Mouse (Mus musculus): ENCODE measurements around the gene Stk33.

The Stk33 gene

GRCm38 (mm10) chr7:109357877-109358276, 81.0 kb downstream of the Stk33 start:
- DNase-seq (ENCODE audit: low read depth, low spot score): no peak

- DNase-seq (ENCODE audit: low read depth, low spot score): no peak
Measured at GRCm38 (mm10) chr7:109347241-109347640, 91.6 kb downstream of the Stk33 start.

- DNase-seq (ENCODE audit: low read depth, low spot score): no peak
Measured at GRCm38 (mm10) chr7:109331722-109332121, 107.2 kb downstream of the Stk33 start.

GRCm38 (mm10) chr7:109328772-109329171, 110.1 kb downstream of the Stk33 start:
- no peak for DNase-seq (ENCODE audit: low read depth, low spot score)

- no peak for DNase-seq (ENCODE audit: low read depth, low spot score)
Measured at GRCm38 (mm10) chr7:109326813-109327212, 112.1 kb downstream of the Stk33 start.

GRCm38 (mm10) chr7:109325731-109326130, 113.2 kb downstream of the Stk33 start:
- DNase-seq (ENCODE audit: low read depth, low spot score): no peak

- DNase-seq (ENCODE audit: low read depth, low spot score): no peak
Measured at GRCm38 (mm10) chr7:109325169-109325568, 113.7 kb downstream of the Stk33 start.

- DNase-seq (ENCODE audit: low read depth, low spot score): no peak
Measured at GRCm38 (mm10) chr7:109309506-109309905, 129.4 kb downstream of the Stk33 start.

- no peak for DNase-seq (ENCODE audit: low read depth, low spot score)
Measured at GRCm38 (mm10) chr7:109295807-109296206, 143.1 kb downstream of the Stk33 start.

GRCm38 (mm10) chr7:109295351-109295750, 143.5 kb downstream of the Stk33 start:
- DNase-seq (ENCODE audit: low read depth, low spot score): no peak

GRCm38 (mm10) chr7:109290501-109290900, 148.4 kb downstream of the Stk33 start:
- no peak for DNase-seq (ENCODE audit: low read depth, low spot score)

GRCm38 (mm10) chr7:109289106-109289505, 149.8 kb downstream of the Stk33 start:
- DNase-seq (ENCODE audit: low read depth, low spot score): no peak

- no peak for DNase-seq (ENCODE audit: low read depth, low spot score)
Measured at GRCm38 (mm10) chr7:109282106-109282505, 156.8 kb downstream of the Stk33 start.

- DNase-seq (ENCODE audit: low read depth, low spot score): no peak
Measured at GRCm38 (mm10) chr7:109276622-109277021, 162.3 kb downstream of the Stk33 start.

- no peak for DNase-seq (ENCODE audit: low read depth, low spot score)
Measured at GRCm38 (mm10) chr7:109275901-109276300, 163.0 kb downstream of the Stk33 start.

GRCm38 (mm10) chr7:109275151-109275550, 163.7 kb downstream of the Stk33 start:
- DNase-seq (ENCODE audit: low read depth, low spot score): no peak

GRCm38 (mm10) chr7:109274289-109274688, 164.6 kb downstream of the Stk33 start:
- DNase-seq (ENCODE audit: low read depth, low spot score): no peak

- DNase-seq (ENCODE audit: low read depth, low spot score): no peak
Measured at GRCm38 (mm10) chr7:109269046-109269445, 169.8 kb downstream of the Stk33 start.

GRCm38 (mm10) chr7:109267370-109267769, 171.5 kb downstream of the Stk33 start:
- DNase-seq (ENCODE audit: low read depth, low spot score): no peak

GRCm38 (mm10) chr7:109266181-109266580, 172.7 kb downstream of the Stk33 start:
- no peak for DNase-seq (ENCODE audit: low read depth, low spot score)

- no peak for DNase-seq (ENCODE audit: low read depth, low spot score)
Measured at GRCm38 (mm10) chr7:109265606-109266005, 173.3 kb downstream of the Stk33 start.

GRCm38 (mm10) chr7:109255506-109256352, 183.2 kb downstream of the Stk33 start:
- DNase-seq (ENCODE audit: low read depth, low spot score): peak; percentile 45

- no peak for DNase-seq (ENCODE audit: low read depth, low spot score)
Measured at GRCm38 (mm10) chr7:109251418-109251817, 187.5 kb downstream of the Stk33 start.
